Mouse (Mus musculus): ENCODE data around the gene Vsx2.

DNA sequence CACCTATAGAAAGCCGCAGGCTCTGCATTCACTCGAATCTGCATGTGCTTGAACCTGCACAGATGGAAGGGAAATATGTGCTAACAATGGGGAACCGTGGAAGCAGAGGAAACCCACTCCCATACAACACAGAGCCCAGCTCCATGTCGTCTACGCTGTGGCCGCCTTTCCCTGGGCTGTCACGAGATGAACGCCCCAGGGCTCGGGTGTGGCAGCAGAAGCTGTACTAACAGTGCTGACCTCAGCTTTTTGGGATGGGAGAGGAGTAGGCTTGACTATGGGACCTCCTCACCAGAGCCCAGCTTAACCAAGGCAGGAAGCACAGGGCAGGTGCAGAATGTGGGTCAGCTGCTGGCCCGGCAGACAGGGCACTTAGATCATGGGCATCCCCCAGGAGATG is 42.2 kb downstream of the Vsx2 start:
- TF ChIP-seq CTCF (IDR thresholded peaks at IDR 0.05; ENCODE audit: borderline replicate concordance, insufficient read depth, low read depth, low read length) (no peak), POLR2A (IDR thresholded peaks at IDR 0.05; ENCODE audit: borderline replicate concordance, insufficient read depth, low read length) (no peak)

Measured in cerebellum, adult 2 months (tissue).